Mouse (Mus musculus): ENCODE measurements around the gene Sp6. TPM values are rescaled to one million over a fixed set of nuclear protein-coding genes. Genes with fewer than 3 reads are reported as not detected.

Sp6 gene
- total RNA-seq, 2 experiments from 2014 or later: 0.07 to 0.12 TPM

GRCm38 (mm10) chr11:97049492-97050085, 36.4 kb downstream of the Sp6 start:
- intact Hi-C loops (cut with DNase I): no loop called here
- no peak for DNase-seq

DNA sequence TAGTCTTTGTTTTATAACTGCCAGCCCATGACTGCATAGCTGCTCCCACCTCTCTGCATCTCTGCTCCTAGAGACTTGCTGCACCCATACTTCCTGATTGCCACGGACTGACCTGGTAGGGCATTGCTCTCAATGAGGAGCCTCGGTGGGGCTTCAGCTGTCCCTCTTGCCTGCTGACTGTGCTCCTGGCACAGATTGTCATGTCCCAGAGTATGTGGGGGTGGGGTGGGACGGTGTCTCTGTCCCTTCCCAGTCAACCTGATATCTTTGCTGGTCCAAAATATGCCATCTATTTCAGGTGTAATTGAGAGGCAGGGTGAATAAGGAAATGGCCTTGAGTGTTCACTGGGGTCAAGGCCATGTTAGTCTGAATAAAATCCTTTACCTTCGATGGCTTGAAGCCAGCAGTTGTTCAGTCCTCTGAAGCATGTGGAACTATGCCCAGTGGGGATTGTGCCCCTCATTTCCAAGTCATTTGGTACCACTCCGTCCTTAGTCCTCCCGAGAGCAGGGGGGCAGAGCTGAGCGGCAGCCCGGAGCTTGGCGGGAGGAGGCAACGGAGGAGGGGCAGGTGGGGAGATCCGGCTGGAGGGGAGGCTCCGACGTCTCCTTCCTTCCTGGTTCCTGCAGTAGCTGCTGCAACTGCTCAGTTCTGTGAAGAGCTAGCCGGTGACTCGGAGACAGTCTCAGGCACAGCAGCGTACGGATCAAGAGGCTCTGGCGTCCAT, 37.2 kb downstream of the Sp6 start, which contains the start of gene Osbpl7:
Gene Osbpl7 (plus strand): TSS at position 413 of the 728 bp plus-strand sequence.
- intact Hi-C loops (cut with DNase I): no loop called here

GRCm38 (mm10) chr11:97050944-97051586, 37.9 kb downstream of the Sp6 start:
- intact Hi-C loops (cut with DNase I): no loop called here
- no peak for DNase-seq

More for the DNA sequence above, 37.2 kb downstream of the Sp6 start, which contains the start of gene Osbpl7:
- peak; percentile 73 to 78 for DNase-seq

DNA sequence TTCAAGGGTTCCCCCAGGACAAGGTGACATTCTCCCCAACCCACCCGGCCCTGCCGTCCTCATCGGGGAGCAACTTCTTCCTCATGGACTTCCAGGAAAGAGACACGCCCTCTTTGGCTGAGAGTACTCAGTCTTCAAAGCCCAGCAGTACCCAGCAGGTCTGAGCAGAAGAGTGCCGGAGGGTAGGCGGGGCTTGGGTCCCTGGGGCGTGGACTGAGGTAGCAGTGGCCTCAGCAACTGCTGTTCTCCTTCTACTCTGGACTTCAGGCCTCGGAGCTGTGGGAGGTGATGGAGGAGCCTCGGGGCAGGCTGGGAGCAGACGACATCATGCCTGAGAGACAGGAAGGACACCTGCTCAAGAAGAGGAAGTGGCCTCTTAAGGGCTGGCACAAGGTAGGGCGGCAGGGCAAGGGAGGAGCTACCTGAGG, 39.0 kb downstream of the Sp6 start:
- DNase-seq: no peak
- intact Hi-C loops (cut with DNase I): no loop called here

DNA sequence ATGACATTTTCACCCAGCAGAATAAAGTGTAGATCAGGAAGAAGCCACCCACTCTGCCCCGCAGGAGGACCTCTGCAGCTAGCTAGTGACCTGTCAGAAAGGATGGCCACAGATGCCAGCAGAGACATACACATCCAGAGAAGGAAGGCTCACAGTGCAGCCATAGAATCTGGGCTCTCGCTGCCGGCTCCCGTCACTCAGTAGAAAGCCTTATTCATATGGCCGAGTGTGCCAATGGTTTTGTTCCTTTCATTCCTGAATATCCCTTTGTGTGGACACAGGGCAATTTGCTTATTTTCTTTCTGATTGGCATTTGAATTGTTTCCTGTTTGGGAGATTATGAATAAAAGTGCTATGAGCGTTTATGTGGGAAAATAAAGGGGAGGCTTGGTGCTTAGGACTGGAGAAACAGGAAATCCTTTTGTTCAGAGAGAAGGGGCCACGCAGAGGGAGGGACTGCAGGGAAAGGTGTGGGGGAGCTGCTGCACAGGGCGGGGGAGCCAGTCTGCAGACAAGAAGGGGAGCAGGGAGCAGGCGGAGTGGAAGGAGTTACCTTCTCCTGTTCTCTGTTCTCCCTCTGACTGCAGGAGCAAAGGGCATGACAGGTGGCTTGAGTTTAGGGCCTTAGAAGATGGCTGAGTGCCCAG, 50.2 kb downstream of the Sp6 start:
- no peak for DNase-seq
- intact Hi-C loops (cut with DNase I): no loop called here

DNA sequence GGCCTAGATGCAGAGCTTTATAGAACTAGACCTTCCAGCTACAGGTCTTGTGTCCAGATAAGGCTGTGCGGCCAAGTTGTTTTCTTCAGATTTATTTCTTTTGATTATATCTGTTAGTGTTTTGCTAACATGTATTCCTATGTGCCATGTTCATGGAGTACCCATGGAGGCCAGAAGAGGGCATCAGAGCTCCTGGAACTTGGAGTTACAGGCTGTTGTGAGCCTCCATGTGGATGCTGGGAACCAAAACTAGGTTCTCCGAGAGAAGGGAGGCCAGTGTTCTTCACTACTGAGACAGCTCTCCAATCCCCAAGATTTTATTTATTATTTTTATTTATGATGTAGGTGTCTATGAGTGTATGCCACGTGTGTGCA, 50.7 kb downstream of the Sp6 start:
- intact Hi-C loops (cut with DNase I): no loop called here
- no peak for DNase-seq

DNA sequence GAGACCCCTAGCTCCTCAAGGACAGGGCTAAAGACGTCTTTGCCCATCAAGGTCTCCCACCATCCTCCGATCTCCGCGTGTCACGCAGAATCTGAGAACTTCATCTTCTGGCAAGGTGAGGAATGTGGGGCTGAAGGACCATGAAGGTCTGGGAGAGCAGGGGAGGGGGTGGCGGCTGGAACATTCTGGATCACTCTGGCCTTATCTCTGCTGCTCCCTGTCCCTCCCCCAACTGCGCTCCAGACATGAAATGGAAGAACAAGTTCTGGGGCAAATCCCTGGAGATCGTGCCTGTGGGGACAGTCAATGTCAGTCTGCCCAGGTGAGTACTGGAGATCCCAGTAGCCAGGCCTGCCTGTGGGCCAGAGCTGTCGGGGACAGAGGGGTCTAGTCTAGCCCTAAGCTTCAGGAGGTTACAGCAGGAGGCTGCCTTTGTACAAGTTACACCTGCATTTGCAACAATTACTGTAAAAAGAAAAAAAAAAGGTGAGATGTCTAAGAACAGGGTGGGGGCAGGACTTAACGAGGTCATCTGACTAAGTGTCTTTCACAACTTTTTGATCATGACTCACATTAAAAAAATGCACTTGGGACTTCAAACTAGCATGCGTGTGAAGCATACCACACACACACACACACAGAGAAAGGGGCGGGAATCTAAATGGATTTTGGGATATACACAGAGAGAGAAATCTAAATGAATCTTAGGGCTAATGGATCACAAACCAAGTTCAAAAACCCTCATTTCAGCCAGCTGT, 52.5 kb downstream of the Sp6 start:
- no peak for DNase-seq
- intact Hi-C loops (cut with DNase I): no loop called here

DNA sequence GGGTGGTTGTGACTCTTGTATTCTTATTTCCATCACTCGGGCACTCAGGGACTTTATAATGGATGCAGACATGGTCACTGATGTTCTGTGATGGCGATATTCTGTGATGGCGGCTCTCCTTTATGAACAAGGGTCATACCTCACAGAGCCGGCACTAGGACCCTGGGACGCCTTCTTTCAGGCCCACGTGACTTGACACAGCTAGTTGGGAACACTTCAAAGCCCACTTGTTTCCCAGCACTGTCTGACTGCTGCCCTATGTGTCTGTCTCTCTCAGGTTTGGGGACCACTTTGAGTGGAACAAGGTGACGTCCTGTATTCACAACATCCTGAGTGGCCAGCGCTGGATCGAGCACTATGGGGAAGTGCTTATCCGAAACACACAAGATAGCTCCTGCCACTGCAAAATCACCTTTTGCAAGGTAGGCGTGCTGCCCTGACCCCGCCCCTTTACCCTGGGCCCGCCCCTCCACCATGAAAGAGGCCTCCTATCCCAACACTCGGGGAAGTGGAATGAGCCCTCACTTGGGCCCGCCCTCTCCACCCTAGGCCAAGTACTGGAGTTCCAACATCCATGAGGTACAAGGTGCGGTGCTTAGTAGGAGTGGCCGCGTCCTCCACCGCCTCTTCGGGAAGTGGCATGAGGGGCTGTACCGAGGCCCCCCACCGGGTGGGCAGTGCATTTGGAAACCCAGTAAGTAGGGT, 53.6 kb downstream of the Sp6 start:
- DNase-seq: no peak
- intact Hi-C loops (cut with DNase I): no loop called here

DNA sequence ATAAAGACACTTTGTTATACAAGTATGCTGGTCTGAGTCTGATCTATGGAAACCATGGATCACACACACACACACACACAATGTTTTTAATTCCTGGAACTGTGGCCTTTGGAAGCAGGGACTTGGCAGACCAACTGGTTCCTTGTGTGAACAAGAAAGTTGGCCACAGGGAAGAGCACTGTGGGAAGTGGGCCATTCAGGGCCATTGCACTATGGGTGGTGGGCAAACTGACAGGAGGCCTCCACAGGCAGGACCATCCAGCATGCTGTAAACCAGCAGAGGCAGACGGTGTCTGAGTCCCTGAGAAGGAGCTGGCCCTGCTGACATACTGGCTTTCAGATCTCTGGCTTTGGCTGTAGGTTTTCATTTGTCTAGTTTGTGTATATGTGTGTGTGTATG, 56.1 kb downstream of the Sp6 start:
- intact Hi-C loops (cut with DNase I): no loop called here
- DNase-seq: no peak

- no peak for DNase-seq
- intact Hi-C loops (cut with DNase I): loop anchor here (10.0 kb wide), 1 partner anchor 255 kb away; no protein-coding TSS in a partner anchor
Observed at GRCm38 (mm10) chr11:97069770-97070169, 56.6 kb downstream of the Sp6 start.

- intact Hi-C loops (cut with DNase I): loop anchor here (10.0 kb wide), 1 partner anchor 254 kb away; no protein-coding TSS in a partner anchor
Observed at GRCm38 (mm10) chr11:97071129-97071528, 57.9 kb downstream of the Sp6 start.

DNA sequence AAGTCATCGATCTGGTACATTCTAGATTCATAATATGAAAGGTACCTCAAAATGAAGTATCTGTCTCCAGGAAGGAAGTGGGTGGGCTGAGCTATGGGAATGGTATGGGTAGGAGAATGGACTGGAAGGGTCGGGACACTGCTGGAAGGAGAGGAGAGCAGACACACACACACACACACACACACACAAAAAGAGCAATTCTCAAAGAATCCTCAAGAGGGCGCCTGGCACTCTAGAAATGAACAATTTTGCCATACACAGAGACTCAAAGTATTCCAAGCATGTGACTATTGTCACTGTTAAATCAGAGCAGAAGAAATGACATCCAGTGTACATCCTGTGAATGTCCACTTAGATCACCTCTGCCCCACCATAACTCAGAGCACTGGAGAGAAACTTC, 59.3 kb downstream of the Sp6 start:
- intact Hi-C loops (cut with DNase I): loop anchor here (2.0 to 10.0 kb wide), 3 partner anchors 74 to 252 kb away; no protein-coding TSS in a partner anchor
- DNase-seq: peak; percentile 32 to 55

More at GRCm38 (mm10) chr11:97071129-97071528, 57.9 kb downstream of the Sp6 start:
- peak in 1 of 2 experiments; percentile 21 for DNase-seq

GRCm38 (mm10) chr11:97074235-97074634, 61.0 kb downstream of the Sp6 start:
- intact Hi-C loops (cut with DNase I): loop anchor here (10.0 kb wide), 1 partner anchor 251 kb away; no protein-coding TSS in a partner anchor
- DNase-seq: no peak

Small RNA genes lying within 50 kb of the gene (microRNA-seq; reads per million reads assigned to microRNA genes)
- gene Mir8103: 0.81 to 1.6 reads per million in 2 experiments

Other genes starting within 250 kb of the Sp6 start
- 10 to 100 TPM; 12.4 to 13.7 TPM for gene Snx11, start 235.8 kb upstream of the Sp6 start, total RNA-seq (2021)
- gene Cbx1, start 224.3 kb upstream of the Sp6 start, total RNA-seq (2021): 10 to 100 TPM; 36.4 to 46.8 TPM
- 100 to 1,000 TPM; 346 to 358 TPM for gene Nfe2l1, start 183.4 kb upstream of the Sp6 start, total RNA-seq (2021)
- gene Copz2, start 163.5 kb upstream of the Sp6 start, total RNA-seq (2021): 10 to 100 TPM; 34.6 to 35.8 TPM
- 10 to 100 TPM; 22.3 to 23.3 TPM for gene Cdk5rap3, start 96.9 kb upstream of the Sp6 start, total RNA-seq (2021)
- 1 to 10 TPM in 1 of 2 experiments, under 1 TPM in 1; 0.88 to 1.8 TPM for gene Prr15l, start 85.3 kb upstream of the Sp6 start, total RNA-seq (2021)
- gene Pnpo, start 69.4 kb upstream of the Sp6 start, total RNA-seq (2021): 10 to 100 TPM; 14.1 to 15.0 TPM
- 10 to 100 TPM; 11.4 to 12.0 TPM for gene Sp2, start 30.4 kb upstream of the Sp6 start, total RNA-seq (2021)
- 10 to 100 TPM; 10.2 to 11.6 TPM for gene Scrn2, start 16.5 kb downstream of the Sp6 start, total RNA-seq (2021)
- gene Lrrc46, start 28.0 kb downstream of the Sp6 start, total RNA-seq (2021): under 1 TPM; 0.27 to 0.69 TPM
- 10 to 100 TPM; 79.9 to 88.0 TPM for gene Mrpl10, start 28.2 kb downstream of the Sp6 start, total RNA-seq (2021)
- 1 to 10 TPM; 4.6 to 4.9 TPM for gene Osbpl7, start 37.2 kb downstream of the Sp6 start, total RNA-seq (2021)
- gene Tbx21, start 101.9 kb downstream of the Sp6 start, total RNA-seq (2021): under 1 TPM in 1 of 2 experiments, not detected in 1; 0.12 TPM
- gene Tbkbp1, start 138.1 kb downstream of the Sp6 start, total RNA-seq (2021): 10 to 100 TPM; 13.4 to 15.8 TPM
- 10 to 100 TPM; 86.3 to 94.8 TPM for gene Kpnb1, start 174.5 kb downstream of the Sp6 start, total RNA-seq (2021)

Measured in heart, postnatal 14 days (tissue).